Mouse (Mus musculus): ENCODE data around the gene Mcm2.

GRCm38 (mm10) chr6:88879471-88879870 is 19.1 kb downstream of the Mcm2 start:
- no peak for TF ChIP-seq CTCF (IDR thresholded peaks at IDR 0.05; ENCODE audit: control insufficient read depth, insufficient read depth, low read length)
- TF ChIP-seq POLR2A (IDR thresholded peaks at IDR 0.05; ENCODE audit: borderline replicate concordance, control insufficient read depth, low read depth, low read length) = no peak
